Mouse (Mus musculus) heart, embryonic 11.5 days (tissue): Measurements from ENCODE around the gene Edaradd. TPM values are rescaled to one million over a fixed set of nuclear protein-coding genes. Genes with fewer than 3 reads are reported as not detected.

Experiments used
- ATAC-seq: fragments of 200-750 bp; cut with Nextera tagmentation; replicated peaks from 2 replicates; pipeline ENCODE4 v1.8.0; 2017; ENCODE audit warnings: moderate library complexity; ENCODE audit not compliant: insufficient number of reproducible peaks, low FRiP score, low TSS enrichment
- H3K27ac ChIP-seq: fragments of 300-500 bp; sonication (generic); 2 replicates; pipeline ENCODE4 v1.5.1; 2014; ENCODE audit warnings: mild to moderate bottlenecking, low read depth, low read length
- H3K27me3 ChIP-seq: fragments of 300-500 bp; sonication (generic); 2 replicates; pipeline ENCODE4 v1.6.1; 2014; ENCODE audit warnings: mild to moderate bottlenecking, low read length, mixed read lengths; ENCODE audit not compliant: control insufficient read depth, insufficient read depth
- H3K36me3 ChIP-seq: fragments of 300-500 bp; sonication (generic); 2 replicates; pipeline ENCODE4 v1.6.1; 2014; ENCODE audit warnings: mild to moderate bottlenecking, low read length, moderate library complexity, mixed read lengths; ENCODE audit not compliant: control insufficient read depth, insufficient read depth
- H3K4me1 ChIP-seq: fragments of 300-500 bp; sonication (generic); 2 replicates; pipeline ENCODE4 v1.6.1; 2014; ENCODE audit warnings: low read length; ENCODE audit not compliant: control insufficient read depth, insufficient read depth
- H3K4me2 ChIP-seq: fragments of 300-500 bp; sonication (generic); 2 replicates; pipeline ENCODE4 v1.6.1; 2014; ENCODE audit warnings: mild to moderate bottlenecking, moderate library complexity
- H3K4me3 ChIP-seq: fragments of 300-500 bp; sonication (generic); 2 replicates; pipeline ENCODE4 v1.5.1; 2014; ENCODE audit warnings: low read depth, low read length
- H3K9ac ChIP-seq: fragments of 300-500 bp; sonication (generic); 2 replicates; pipeline ENCODE4 v1.6.1; 2014; ENCODE audit warnings: mild to moderate bottlenecking, low read depth, low read length, moderate library complexity
- H3K9me3 ChIP-seq: fragments of 300-500 bp; sonication (generic); replicated peaks from 2 replicates; pipeline ENCODE4 v1.6.1; 2016; ENCODE audit warnings: low read length; ENCODE audit not compliant: control insufficient read depth
- WGBS: fragments of 180-500 bp; shearing (Covaris S2); extraction: QIAGEN DNeasy Blood & Tissue Kit; methylation state at CpG from one replicate; pipeline ENCODE4 v1.1.7; 2014; ENCODE audit not compliant: insufficient replicate concordance; 5-methylcytosine and 5-hydroxymethylcytosine counted together
- polyA plus RNA-seq: library from polyadenylated mRNA; unstranded; fragments of >200 nt; fragmentation: Nextera tagmentation; extraction: Ambion mirVana; gene quantifications from 2 replicates; pipeline ENCODE4 v1.2.1, GENCODE M21; 2014

Edaradd gene
- polyA plus RNA-seq, 1 experiment from 2014 or later = 0.72 TPM

DNA sequence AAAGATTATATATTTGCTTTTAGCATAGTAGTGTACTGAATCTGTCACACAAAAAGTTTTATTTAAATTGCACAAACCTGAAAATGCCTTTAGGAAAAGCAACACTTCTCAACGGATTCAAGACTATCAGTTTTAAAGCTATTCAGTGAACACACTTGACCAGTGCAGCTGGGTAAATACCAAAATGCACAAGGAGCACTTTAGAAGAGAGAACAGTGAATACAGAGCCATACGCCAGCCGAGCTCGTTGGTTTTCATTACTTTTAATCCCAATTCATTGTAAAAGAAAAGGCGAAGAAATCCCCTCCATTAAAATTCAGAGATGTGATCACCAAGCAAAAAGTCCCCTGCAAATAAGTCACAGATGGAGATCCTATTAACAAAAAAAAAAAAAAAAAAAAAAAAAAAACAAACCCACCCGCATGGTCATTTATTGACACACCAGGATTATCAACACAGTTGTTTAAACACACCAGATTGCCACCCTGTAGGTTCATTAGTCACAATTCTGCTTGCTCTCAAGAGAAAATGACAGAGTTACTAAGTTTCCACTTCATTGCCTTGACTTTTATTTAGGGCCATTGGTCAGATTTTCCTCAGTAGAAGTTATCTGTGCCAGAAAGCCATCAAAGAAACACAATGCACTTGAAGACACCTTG lies 39.4 kb upstream of the Edaradd start:
- ATAC-seq = no peak
- no peak overlapping the region for H3K4me2 ChIP-seq
- H3K4me1 ChIP-seq = no peaks in the 10 kb centered on the region
- 61% methylated on average over 6 of the region's 6 CpGs for WGBS
- H3K27ac ChIP-seq = no peak overlapping the region
- H3K36me3 ChIP-seq = no peaks in the 10 kb centered on the region
- no peak overlapping the region for H3K9ac ChIP-seq
- no peaks in the 10 kb centered on the region for H3K27me3 ChIP-seq
- H3K4me3 ChIP-seq = no peak overlapping the region
- H3K9me3 ChIP-seq = no peaks in the 10 kb centered on the region

DNA sequence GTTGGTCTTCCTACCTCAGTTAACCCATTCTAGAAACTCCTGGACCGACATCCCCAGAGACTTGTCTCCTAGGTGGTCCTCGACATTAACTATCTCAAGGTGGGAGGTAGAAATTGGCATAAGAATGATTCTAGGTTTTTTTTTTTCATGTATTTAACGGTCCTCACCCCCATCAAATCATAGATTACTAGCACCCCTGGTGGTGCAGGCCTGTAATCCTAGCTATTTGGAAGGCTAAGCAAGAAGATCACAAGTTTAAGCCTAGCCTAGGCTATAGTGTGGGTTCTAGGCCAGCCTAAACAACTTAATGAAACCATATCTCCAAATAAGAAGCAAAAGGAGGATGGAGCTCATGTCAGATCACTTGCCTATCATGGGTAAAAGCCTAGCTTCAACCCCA lies 38.8 kb upstream of the Edaradd start:
- Histone ChIP-seq H3K4me1 (no peaks in the 10 kb centered on the region), H3K36me3 (no peaks in the 10 kb centered on the region), H3K4me2 (no peak overlapping the region), H3K27ac (no peak overlapping the region), H3K9me3 (no peaks in the 10 kb centered on the region), H3K9ac (no peak overlapping the region), H3K27me3 (no peaks in the 10 kb centered on the region), H3K4me3 (no peak overlapping the region)
- 60% methylated on average over 3 of the region's 3 CpGs for WGBS
- no peak for ATAC-seq

DNA sequence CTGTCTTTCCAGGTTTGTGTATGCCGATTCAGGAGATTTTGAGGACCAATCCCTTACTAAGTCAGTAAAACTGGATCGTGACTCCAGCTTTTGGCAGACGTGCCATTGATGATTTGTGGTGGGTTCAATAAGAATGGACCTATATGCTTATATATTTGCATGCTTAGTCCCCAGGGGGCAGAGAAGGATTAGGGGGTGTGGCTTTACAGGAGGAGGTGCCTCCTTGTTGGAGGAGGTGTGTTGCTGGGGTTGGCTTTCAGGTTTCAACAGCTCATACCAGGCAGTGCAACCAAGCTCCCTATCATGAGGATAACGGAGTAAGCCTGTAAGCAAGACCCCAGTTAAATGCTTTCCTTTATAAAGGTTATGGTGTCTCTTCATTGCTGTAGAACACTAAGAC lies 34.0 kb upstream of the Edaradd start:
- 61% methylated on average over 4 of the region's 4 CpGs for WGBS
- ATAC-seq = no peak
- no peaks in the 10 kb centered on the region for H3K36me3 ChIP-seq

DNA sequence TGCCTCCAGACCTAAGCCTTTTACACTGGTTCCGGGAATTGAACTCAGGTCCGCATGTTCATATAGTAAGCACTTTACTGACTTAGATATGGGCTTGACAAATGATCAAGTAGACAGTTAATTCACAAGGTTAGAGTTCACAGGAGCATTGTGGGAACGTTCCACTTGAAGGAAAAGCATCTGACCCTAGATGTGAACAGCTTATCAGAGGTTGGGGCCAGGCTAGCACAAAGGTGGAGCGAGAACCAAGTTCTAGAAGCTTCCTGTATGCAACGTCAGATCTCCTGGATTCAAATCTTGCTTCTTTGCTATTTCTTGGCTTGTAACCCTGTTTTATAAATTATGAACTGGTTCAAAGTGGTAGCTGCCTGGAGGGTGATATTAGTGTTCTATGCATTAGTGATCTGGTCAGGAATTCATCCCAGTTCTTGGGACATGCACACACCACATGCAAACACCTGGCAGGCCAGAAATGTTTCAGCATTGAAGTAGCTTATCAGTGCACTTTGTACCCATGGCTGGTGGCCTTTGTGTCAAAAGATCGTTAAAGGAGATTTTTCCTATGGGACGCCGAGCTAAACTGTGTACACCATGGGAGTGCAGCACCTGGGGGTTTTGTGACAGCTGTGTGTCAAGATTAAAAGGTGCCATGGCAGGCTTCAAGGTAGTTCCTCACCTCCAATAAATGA lies 23.8 kb upstream of the Edaradd start:
- H3K4me1 ChIP-seq = no peaks in the 10 kb centered on the region
- H3K27me3 ChIP-seq = no peaks in the 10 kb centered on the region
- H3K27ac ChIP-seq = no peak overlapping the region
- H3K9ac ChIP-seq = no peak overlapping the region
- H3K4me2 ChIP-seq = no peak overlapping the region
- H3K4me3 ChIP-seq = no peak overlapping the region
- H3K36me3 ChIP-seq = no peaks in the 10 kb centered on the region
- no peaks in the 10 kb centered on the region for H3K9me3 ChIP-seq
- no peak for ATAC-seq
- WGBS = 72% methylated on average over 8 of the region's 8 CpGs

More for the DNA sequence above, 34.0 kb upstream of the Edaradd start:
- Histone ChIP-seq H3K27me3 (no peaks in the 10 kb centered on the region), H3K4me2 (no peak overlapping the region), H3K9ac (no peak overlapping the region), H3K4me1 (no peaks in the 10 kb centered on the region), H3K4me3 (no peak overlapping the region), H3K9me3 (no peaks in the 10 kb centered on the region), H3K27ac (no peak overlapping the region)

DNA sequence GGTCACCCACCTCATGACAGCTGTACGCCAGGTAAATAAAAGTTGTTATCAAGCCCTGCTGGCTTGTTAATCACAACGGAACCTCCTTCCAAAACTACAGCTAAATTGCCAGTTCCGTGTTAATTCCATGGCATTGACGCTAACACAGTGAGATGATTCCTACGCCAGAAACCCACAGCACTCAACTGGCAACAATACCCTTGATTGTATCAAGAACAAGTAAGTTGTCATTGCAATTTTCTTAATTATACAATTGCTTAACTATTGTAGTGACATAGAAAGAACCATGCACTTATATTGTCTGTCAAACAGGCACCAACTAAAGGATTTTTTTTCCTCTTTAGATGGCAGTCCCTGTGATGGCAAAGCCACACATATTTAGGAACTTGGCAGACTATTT lies 23.0 kb upstream of the Edaradd start:
- Histone ChIP-seq H3K4me3 (no peak overlapping the region), H3K27me3 (no peaks in the 10 kb centered on the region)
- 72% methylated on average over 5 of the region's 5 CpGs for WGBS

DNA sequence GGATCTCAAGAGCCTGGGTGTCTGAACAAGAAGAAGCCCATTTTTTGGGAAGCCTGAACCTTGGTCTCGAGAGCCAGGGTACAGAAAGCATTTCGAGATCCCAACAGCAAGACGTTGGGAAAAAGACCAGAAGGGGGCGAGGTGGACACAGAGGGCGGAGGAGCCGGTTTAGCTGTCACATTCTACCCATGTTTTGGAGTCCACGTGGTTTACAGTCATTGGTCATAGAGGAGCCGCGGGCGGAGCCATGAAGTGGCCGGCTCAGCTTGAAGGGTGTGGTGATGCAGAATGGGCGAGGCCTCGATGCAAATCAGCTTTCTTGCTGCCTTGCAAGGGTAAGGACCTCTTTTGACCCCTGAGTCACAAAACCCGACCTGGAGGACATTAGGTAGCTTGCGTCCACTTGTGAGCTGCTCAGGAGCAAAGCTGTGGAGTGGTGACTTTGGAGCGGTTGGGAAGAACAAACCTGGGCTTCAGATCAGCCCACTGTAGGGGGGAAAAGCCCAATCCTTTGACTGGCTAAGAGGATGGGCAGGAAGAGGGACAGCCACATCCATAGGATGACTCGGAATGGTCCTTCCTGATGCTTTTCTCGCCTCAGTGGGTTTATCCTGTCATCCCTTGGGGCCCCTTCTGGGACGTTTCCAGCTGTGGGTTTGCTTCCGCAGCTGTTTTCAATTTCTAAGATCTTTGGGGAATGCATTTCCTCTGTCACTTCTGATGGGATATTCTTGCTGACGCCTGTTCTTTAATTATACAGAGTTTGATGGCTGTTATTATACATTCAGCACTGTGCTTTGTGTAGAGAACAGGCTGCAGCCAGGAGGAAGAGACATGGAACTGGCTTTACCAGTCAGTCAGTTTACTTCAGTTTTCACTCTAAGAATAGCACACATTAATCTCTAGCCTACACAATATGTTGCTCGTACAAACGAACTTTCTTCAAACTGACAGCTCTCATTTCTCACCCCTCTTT lies 22.1 kb upstream of the Edaradd start:
- H3K4me3 ChIP-seq = no peak overlapping the region
- H3K27me3 ChIP-seq = no peaks in the 10 kb centered on the region
- H3K9ac ChIP-seq = no peak overlapping the region
- H3K4me1 ChIP-seq = no peaks in the 10 kb centered on the region
- H3K27ac ChIP-seq = no peak overlapping the region
- peak overlapping the region; percentile 51 for H3K4me2 ChIP-seq
- WGBS = 12% methylated on average over 23 of the region's 23 CpGs
- H3K36me3 ChIP-seq = no peaks in the 10 kb centered on the region
- ATAC-seq = peak; percentile 52; the same call in 1 of the 2 replicates
- no peaks in the 10 kb centered on the region for H3K9me3 ChIP-seq

More for the DNA sequence above, 23.0 kb upstream of the Edaradd start:
- no peaks in the 10 kb centered on the region for H3K36me3 ChIP-seq
- ATAC-seq = no peak
- no peaks in the 10 kb centered on the region for H3K4me1 ChIP-seq
- H3K9me3 ChIP-seq = no peaks in the 10 kb centered on the region
- no peak overlapping the region for H3K9ac ChIP-seq
- H3K27ac ChIP-seq = no peak overlapping the region
- no peak overlapping the region for H3K4me2 ChIP-seq

DNA sequence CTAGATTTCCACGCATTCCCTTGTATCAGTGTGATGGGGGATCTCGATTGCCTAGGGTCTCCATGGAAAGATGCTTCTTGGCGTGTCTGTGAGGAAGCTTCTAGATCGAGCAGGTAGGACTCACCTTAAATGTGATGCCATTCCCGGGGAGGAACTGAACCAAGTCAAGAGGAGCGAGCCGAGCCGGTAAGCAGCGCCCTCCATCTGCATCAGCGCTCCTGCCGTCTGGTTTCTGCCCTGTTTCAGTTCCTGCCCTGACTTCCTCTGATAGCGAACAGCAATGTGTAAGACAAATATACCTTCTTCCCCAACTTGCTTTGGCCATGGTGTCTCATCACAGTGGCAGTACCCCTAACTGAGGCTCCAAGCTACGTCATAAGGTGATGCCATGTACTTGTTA lies 19.9 kb upstream of the Edaradd start:
- Histone ChIP-seq H3K9me3 (no peaks in the 10 kb centered on the region), H3K4me3 (no peak overlapping the region), H3K9ac (no peak overlapping the region), H3K27me3 (no peaks in the 10 kb centered on the region), H3K4me2 (no peak overlapping the region), H3K36me3 (no peaks in the 10 kb centered on the region), H3K27ac (no peak overlapping the region), H3K4me1 (no peaks in the 10 kb centered on the region)
- no peak for ATAC-seq
- WGBS = 56% methylated on average over 13 of the region's 13 CpGs

GRCm38 (mm10) chr13:12539716-12540115 lies 19.5 kb upstream of the Edaradd start:
- 32% methylated on average over 11 of the region's 11 CpGs for WGBS
- Histone ChIP-seq H3K9ac (no peak overlapping the region), H3K36me3 (no peaks in the 10 kb centered on the region), H3K9me3 (no peaks in the 10 kb centered on the region), H3K27ac (no peak overlapping the region), H3K4me3 (no peak overlapping the region), H3K4me2 (no peak overlapping the region), H3K4me1 (no peaks in the 10 kb centered on the region), H3K27me3 (no peaks in the 10 kb centered on the region)
- no peak for ATAC-seq
